Mouse (Mus musculus) lung, postnatal 0 days (tissue): ENCODE measurements around the gene C1rl.

ENCODE experiments used
- CTCF ChIP-seq: IDR thresholded peaks from 2 replicates; pipeline ENCODE4 v1.5.1; 2016; ENCODE audit warnings: antibody characterized with exemption, mild to moderate bottlenecking
- EP300 ChIP-seq: IDR thresholded peaks from 2 replicates; pipeline ENCODE4 v1.6.1; 2016; ENCODE audit warnings: antibody characterized with exemption, mild to moderate bottlenecking, control low read depth

- TF ChIP-seq CTCF (no peak), EP300 (no peak)
Measured at GRCm38 (mm10) chr6:124448959-124449667, 43.8 kb upstream of the C1rl start.
